Mouse (Mus musculus): Measurements from ENCODE around the gene Fam166a. TPM values are rescaled to one million over a fixed set of nuclear protein-coding genes. Genes with fewer than 3 reads are reported as not detected.

The Fam166a gene
- total RNA-seq, 1 experiment = 0.49 TPM

DNA sequence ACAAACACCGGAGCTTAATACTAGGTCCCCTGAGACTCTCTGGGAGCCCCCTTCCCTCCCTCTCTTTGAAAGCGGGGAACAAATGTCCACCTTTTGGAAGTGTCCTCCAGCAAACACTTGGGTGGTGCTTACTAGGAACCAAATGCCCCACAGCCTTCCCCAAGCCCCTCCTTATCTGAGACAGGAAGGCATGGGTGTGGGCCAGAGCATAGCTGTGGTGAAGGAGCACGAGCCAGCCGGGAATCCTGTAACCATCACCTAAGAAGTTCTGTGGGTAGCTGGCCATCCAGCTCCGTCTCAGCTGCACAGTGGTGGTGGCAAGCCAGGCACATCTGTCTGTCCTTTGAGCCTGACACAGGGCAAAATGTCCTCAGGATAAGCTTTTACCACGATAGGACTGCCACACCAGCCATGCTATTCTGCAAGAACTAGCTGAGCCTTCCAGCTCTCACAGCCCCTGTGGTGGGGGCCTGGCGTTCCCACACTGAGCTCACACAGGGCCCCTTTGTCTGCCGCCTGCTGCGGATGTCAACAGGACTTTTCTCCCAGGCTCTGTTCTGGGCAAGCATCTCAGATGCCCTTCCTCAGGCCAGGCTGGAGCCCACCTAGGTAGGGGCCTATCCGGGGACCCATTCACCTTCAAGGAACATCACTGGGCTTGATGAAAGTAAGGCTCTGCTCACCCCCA lies 40.1 kb upstream of the Fam166a start:
- DNase-seq (ENCODE audit: low read depth, low spot score) = no peak
- Histone ChIP-seq H3K9me3 (ENCODE audit: control insufficient read depth, insufficient read depth, low read depth, low read length) (no peaks in the 10 kb centered on the region), H3K4me1 (ENCODE audit: control insufficient read depth in 2 of 2, insufficient read depth in 2 of 2, low read length in 2 of 2, poor library complexity in 1 of 2) (peaks cover 0 to 2% of the 10 kb centered on the region in 2 experiments; a peak in 1 of 4 replicates), H3K9ac (ENCODE audit: insufficient read depth, low read depth, low read length, poor library complexity, severe bottlenecking) (no peak overlapping the region), H3K4me3 (ENCODE audit: insufficient read depth in 1 of 2, low read depth in 1 of 2, low read length in 2 of 2, poor library complexity in 1 of 2, severe bottlenecking in 1 of 2) (no peak overlapping the region), H3K36me3 (ENCODE audit: control insufficient read depth, insufficient read depth, low read length, poor library complexity, severe bottlenecking) (no peaks in the 10 kb centered on the region), H3K27ac (ENCODE audit: insufficient read depth, low read depth, low read length, poor library complexity, severe bottlenecking) (no peak overlapping the region)
- in situ Hi-C loops (cut with MboI; ENCODE audit: low sequenced_read_pairs in 2 of 2, unreplicated experiment in 2 of 2) = no loop called here
- TF ChIP-seq HCFC1 (IDR thresholded peaks at IDR 0.05; ENCODE audit: borderline replicate concordance, insufficient read depth, low read length) = no peak
- no peak for TF ChIP-seq ZNF384 (IDR thresholded peaks at IDR 0.05; ENCODE audit: low read depth, low read length)
- no peak for TF ChIP-seq CHD2 (IDR thresholded peaks at IDR 0.05; ENCODE audit: low read depth, low read length)
- TF ChIP-seq MAFK (IDR thresholded peaks at IDR 0.05; ENCODE audit: insufficient read depth, low read depth, low read length) = no peak
- TF ChIP-seq ZC3H11A (IDR thresholded peaks at IDR 0.05; ENCODE audit: borderline replicate concordance, low read depth, low read length) = no peak

DNA sequence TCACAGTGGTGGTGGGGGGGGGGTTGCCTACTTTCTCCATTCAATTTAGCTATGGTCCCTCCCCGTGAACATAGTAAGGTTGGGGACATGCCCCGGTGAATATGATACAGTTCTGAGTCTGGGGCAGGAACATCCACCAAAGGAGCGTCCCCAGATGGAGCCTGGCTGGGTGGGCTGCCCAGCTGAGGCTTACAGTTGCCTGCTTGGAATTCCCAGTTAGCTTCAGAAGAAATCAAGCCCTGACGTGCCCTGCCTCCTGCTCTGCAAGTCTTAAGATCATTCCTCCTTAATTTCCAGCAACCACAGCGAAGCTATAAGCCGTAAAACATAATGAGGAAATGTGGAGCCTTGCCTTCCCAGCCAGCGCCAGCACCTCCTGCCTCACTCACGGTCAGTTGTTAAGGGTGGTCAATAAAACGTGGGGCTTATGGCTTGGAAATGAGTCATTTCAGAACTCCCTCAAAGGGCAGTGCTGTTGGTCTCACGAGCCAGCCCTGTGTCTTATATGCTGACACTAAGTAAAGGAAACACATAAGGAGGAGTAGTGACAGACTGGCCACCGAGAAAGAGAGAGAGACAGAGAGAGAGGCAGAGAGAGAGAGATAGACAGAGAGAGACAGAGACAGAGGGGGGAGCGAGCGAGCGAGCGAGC lies 38.9 kb upstream of the Fam166a start:
- DNase-seq (ENCODE audit: low read depth, low spot score) = no peak
- Histone ChIP-seq H3K27ac (ENCODE audit: insufficient read depth, low read depth, low read length, poor library complexity, severe bottlenecking) (no peak overlapping the region), H3K36me3 (ENCODE audit: control insufficient read depth, insufficient read depth, low read length, poor library complexity, severe bottlenecking) (no peaks in the 10 kb centered on the region), H3K4me1 (ENCODE audit: control insufficient read depth in 2 of 2, insufficient read depth in 2 of 2, low read length in 2 of 2, poor library complexity in 1 of 2) (peaks cover 0 to 2% of the 10 kb centered on the region in 2 experiments; a peak in 1 of 4 replicates), H3K9me3 (ENCODE audit: control insufficient read depth, insufficient read depth, low read depth, low read length) (no peaks in the 10 kb centered on the region), H3K9ac (ENCODE audit: insufficient read depth, low read depth, low read length, poor library complexity, severe bottlenecking) (no peak overlapping the region), H3K4me3 (ENCODE audit: insufficient read depth in 1 of 2, low read depth in 1 of 2, low read length in 2 of 2, poor library complexity in 1 of 2, severe bottlenecking in 1 of 2) (no peak overlapping the region)
- in situ Hi-C loops (cut with MboI; ENCODE audit: low sequenced_read_pairs in 2 of 2, unreplicated experiment in 2 of 2) = no loop called here
- TF ChIP-seq CHD2 (IDR thresholded peaks at IDR 0.05; ENCODE audit: low read depth, low read length) = no peak
- no peak for TF ChIP-seq MAFK (IDR thresholded peaks at IDR 0.05; ENCODE audit: insufficient read depth, low read depth, low read length)
- no peak for TF ChIP-seq ZNF384 (IDR thresholded peaks at IDR 0.05; ENCODE audit: low read depth, low read length)
- no peak for TF ChIP-seq ZC3H11A (IDR thresholded peaks at IDR 0.05; ENCODE audit: borderline replicate concordance, low read depth, low read length)
- no peak for TF ChIP-seq HCFC1 (IDR thresholded peaks at IDR 0.05; ENCODE audit: borderline replicate concordance, insufficient read depth, low read length)

GRCm38 (mm10) chr2:25180478-25180903 lies 38.1 kb upstream of the Fam166a start, which contains the start of gene Nrarp:
Nrarp (plus strand) TSS chr2:25180758.
- peaks cover 1 to 4% of the 10 kb centered on the region in 2 experiments; a peak in 1 of 4 replicates for H3K4me1 ChIP-seq (ENCODE audit: control insufficient read depth in 2 of 2, insufficient read depth in 2 of 2, low read length in 2 of 2, poor library complexity in 1 of 2)
- no peak within 1 kb of the TSS for H3K27ac ChIP-seq (ENCODE audit: insufficient read depth, low read depth, low read length, poor library complexity, severe bottlenecking)
- H3K9me3 ChIP-seq (ENCODE audit: control insufficient read depth, insufficient read depth, low read depth, low read length) = no peaks in the 10 kb centered on the region
- DNase-seq (ENCODE audit: low read depth, low spot score) = peak; percentile 93
- H3K9ac ChIP-seq (ENCODE audit: insufficient read depth, low read depth, low read length, poor library complexity, severe bottlenecking) = peak within 1 kb of the TSS; percentile 58
- in situ Hi-C loops (cut with MboI; ENCODE audit: low sequenced_read_pairs in 2 of 2, unreplicated experiment in 2 of 2) = no loop called here
- TF ChIP-seq CHD2 (IDR thresholded peaks at IDR 0.05; ENCODE audit: low read depth, low read length) (no peak), MAFK (IDR thresholded peaks at IDR 0.05; ENCODE audit: insufficient read depth, low read depth, low read length) (no peak), HCFC1 (IDR thresholded peaks at IDR 0.05; ENCODE audit: borderline replicate concordance, insufficient read depth, low read length) (no peak), ZNF384 (IDR thresholded peaks at IDR 0.05; ENCODE audit: low read depth, low read length) (no peak), ZC3H11A (IDR thresholded peaks at IDR 0.05; ENCODE audit: borderline replicate concordance, low read depth, low read length) (no peak)
- no peaks in the 10 kb centered on the region for H3K36me3 ChIP-seq (ENCODE audit: control insufficient read depth, insufficient read depth, low read length, poor library complexity, severe bottlenecking)
- peak within 1 kb of the TSS; percentile 62 to 68 for H3K4me3 ChIP-seq (ENCODE audit: insufficient read depth in 1 of 2, low read depth in 1 of 2, low read length in 2 of 2, poor library complexity in 1 of 2, severe bottlenecking in 1 of 2)

GRCm38 (mm10) chr2:25180973-25181890 lies 37.3 kb upstream of the Fam166a start:
- H3K27ac ChIP-seq (ENCODE audit: insufficient read depth, low read depth, low read length, poor library complexity, severe bottlenecking) = no peak overlapping the region
- peak overlapping the region; percentile 62 to 68 for H3K4me3 ChIP-seq (ENCODE audit: insufficient read depth in 1 of 2, low read depth in 1 of 2, low read length in 2 of 2, poor library complexity in 1 of 2, severe bottlenecking in 1 of 2)
- no peaks in the 10 kb centered on the region for H3K36me3 ChIP-seq (ENCODE audit: control insufficient read depth, insufficient read depth, low read length, poor library complexity, severe bottlenecking)
- in situ Hi-C loops (cut with MboI; ENCODE audit: low sequenced_read_pairs in 2 of 2, unreplicated experiment in 2 of 2) = no loop called here
- no peaks in the 10 kb centered on the region for H3K9me3 ChIP-seq (ENCODE audit: control insufficient read depth, insufficient read depth, low read depth, low read length)
- H3K9ac ChIP-seq (ENCODE audit: insufficient read depth, low read depth, low read length, poor library complexity, severe bottlenecking) = peak overlapping the region; percentile 58
- peak; percentile 35 for DNase-seq (ENCODE audit: low read depth, low spot score)
- no peak for TF ChIP-seq ZC3H11A (IDR thresholded peaks at IDR 0.05; ENCODE audit: borderline replicate concordance, low read depth, low read length)
- TF ChIP-seq HCFC1 (IDR thresholded peaks at IDR 0.05; ENCODE audit: borderline replicate concordance, insufficient read depth, low read length) = no peak
- TF ChIP-seq ZNF384 (IDR thresholded peaks at IDR 0.05; ENCODE audit: low read depth, low read length) = no peak
- no peak for TF ChIP-seq CHD2 (IDR thresholded peaks at IDR 0.05; ENCODE audit: low read depth, low read length)
- no peak for TF ChIP-seq MAFK (IDR thresholded peaks at IDR 0.05; ENCODE audit: insufficient read depth, low read depth, low read length)
- peaks cover 1 to 6% of the 10 kb centered on the region in 2 experiments; a peak in 1 of 4 replicates for H3K4me1 ChIP-seq (ENCODE audit: control insufficient read depth in 2 of 2, insufficient read depth in 2 of 2, low read length in 2 of 2, poor library complexity in 1 of 2)

All from ES-E14 (cell line).